Mouse (Mus musculus): ENCODE results near the gene Sfxn5.

Gene Sfxn5

DNA sequence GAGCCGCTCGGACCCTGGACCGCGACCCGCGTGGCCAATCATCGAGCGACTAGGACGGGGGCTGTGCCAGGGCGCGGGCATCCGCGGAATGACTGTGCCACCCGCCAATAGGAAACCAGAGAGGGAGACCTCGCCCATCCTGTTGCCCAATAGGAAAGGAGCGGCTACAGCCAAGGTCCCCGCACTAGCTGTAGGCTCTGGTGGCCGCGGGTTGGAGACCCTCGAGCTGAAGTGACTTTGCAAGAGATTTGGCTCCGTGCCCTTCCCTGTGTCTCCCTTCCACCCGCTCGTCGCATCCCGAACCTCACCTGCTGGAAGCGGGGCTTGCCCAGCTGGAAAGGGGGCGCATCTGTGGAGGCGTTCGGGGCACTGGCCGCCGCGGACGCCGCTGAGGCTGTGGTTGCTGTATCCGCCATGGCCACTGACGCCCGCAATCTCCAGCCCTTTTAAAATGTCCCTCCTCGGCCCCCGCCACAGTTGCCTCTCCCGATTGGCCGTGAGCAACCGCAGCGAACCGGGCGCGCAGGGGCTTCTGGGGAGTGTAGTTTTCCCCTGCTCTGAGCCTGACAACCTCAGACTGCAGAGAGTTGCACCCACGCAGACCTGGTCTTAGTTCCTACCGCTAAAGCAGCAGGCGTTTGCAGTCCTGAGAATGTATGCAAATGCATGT is at the start of gene Sfxn5:
Gene Sfxn5 (minus strand): TSS at position 423 of the 670 bp plus-strand sequence.
- DNase-seq (ENCODE audit: extremely low spot score, low spot score): peak; percentile 96

DNA sequence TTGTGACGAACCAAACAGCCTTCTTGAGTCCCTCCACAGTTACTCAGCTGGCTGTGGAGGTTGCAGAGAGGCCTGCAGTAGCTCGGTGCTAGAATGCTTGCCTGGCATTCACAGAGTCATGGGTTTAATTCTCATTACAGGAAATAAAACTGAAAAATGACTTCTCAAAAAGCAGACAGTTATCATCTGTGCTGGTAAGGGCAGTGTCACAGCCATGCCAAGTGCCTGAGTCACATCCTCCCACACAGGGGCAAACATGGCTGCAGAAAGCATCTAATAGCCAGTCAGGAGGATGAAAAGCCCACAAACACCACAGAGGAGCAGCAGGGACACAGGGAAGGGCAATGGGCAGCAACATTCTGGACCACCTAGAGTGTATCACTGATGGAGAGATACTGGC is 49.6 kb upstream of the Sfxn5 start:
- DNase-seq (ENCODE audit: extremely low spot score, low spot score): no peak

DNA sequence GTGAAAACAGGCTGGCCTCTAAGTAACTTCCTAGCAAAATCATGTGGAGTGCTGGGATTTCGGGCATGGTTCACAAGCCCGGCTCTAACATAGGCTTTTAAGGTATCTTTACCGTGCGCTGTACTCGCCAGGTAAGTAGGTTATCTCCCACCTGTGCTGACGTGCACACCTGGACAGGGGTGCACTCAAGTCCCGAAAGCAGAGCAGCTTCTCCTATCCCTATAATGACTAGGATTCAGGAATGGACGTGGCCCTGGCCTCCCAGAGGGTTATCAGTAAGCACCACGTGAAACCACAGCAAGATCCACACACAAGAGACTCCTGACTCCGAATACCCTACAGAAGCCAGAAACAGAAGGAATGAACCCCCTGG is 48.4 kb upstream of the Sfxn5 start:
- no peak for DNase-seq (ENCODE audit: extremely low spot score, low spot score)

DNA sequence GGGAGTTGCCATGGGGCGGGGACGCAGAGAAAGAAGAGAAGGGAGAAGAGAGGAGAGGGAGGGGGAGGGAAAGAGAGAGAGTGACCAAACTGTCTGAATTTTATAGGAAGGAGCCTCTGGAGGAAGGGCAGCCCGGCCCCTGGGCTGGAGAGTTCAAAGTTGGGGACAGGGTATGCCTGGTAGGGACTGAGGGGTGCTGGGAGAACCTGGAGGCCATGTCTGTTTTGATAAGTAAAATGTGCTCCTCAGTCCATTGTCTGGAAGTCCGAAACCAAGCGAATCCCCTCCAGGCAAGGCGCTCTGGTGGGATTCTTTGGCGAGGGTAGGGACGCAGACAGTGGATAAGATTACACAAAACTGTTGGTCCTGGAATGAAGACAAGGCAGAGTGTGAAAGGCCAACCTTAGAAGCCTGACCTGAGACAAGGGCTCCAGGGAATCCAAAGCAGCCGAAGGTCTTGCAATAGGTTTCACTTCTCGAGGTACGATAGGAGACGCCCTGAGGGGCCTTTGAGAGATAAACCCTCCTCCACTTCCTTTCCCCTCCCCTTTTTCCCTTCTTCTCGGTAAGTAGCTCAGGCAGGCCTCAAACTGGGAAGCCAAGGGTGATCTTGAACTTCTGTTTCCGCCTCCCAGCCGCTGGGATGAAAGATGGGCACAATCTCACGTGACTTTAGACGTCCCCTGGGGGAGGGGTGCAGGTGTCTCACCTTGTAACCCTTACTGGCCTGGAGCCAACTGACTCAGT is 47.9 kb upstream of the Sfxn5 start:
- no peak for DNase-seq (ENCODE audit: extremely low spot score, low spot score)

DNA sequence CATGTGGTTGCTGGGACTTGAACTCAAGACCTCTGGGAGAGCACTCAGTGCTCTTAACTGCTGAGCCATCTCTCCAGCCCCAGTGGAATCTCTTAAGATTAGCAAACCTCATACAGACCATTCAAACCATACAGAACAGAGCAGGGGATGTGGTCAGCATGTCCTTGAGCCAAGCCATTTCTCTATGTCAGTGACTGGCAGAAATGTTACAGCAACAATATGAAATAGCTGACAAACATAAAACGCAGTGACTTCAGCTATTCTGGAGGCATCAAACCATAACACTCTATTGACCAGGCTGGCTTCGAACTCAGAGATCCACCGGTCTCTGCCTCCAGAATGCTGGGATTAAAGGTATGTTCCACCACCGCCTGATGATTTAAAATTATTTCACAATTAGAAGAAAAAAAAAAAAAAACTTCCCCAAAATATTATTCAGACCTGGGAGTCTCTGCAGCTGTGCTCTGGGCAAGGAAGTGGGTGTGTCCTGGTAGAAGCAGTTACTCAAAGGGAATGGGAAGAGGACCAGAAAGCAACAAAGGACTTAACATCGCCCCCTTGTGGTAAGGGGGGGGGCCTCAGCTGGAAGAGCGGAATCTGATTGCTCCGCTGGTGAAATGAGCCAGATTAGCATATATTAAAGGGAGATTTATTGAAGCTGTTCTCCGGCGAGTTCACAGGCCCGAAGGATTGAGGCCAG is 47.1 kb upstream of the Sfxn5 start:
- peak; percentile 84 for DNase-seq (ENCODE audit: extremely low spot score, low spot score)

DNA sequence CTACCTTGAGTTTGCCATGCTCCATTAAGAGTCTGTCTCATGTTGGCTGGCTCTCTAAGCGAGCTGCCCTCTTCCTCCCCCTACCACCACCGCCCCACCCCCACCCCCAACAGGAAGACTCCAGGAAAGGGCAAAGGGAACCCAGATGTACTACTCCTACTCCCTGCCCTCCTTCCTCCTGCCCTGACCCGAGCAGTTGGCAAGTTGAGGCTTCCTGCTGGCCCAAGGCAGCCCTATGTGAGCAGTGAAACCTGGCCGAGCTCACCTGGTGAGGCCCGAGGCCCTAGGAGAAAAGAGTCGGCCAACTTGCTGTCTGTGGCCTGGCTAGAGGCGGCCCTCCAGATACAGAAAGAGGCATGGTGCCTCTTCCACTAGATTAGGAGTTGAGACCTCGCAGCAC is 45.4 kb upstream of the Sfxn5 start:
- no peak for DNase-seq (ENCODE audit: extremely low spot score, low spot score)

DNA sequence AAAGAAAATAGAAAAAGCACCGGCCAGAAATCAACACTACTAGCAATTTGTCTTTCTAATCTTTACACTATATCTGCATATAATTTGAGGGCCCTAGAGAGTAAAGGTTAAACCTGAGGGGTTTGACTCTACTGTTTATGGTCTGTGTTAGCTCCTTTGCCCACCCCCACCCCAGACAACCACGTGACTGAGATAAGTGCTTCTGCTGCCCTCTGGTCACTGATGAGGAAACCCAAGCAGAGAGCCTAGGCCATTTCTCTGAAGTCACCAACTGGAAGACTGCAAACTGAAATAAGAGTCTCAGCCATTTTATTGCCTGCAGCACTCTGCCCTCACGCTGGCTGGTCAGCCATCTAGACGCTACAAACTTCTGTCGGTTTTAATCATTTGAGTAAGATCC is 44.7 kb upstream of the Sfxn5 start:
- DNase-seq (ENCODE audit: extremely low spot score, low spot score): no peak

DNA sequence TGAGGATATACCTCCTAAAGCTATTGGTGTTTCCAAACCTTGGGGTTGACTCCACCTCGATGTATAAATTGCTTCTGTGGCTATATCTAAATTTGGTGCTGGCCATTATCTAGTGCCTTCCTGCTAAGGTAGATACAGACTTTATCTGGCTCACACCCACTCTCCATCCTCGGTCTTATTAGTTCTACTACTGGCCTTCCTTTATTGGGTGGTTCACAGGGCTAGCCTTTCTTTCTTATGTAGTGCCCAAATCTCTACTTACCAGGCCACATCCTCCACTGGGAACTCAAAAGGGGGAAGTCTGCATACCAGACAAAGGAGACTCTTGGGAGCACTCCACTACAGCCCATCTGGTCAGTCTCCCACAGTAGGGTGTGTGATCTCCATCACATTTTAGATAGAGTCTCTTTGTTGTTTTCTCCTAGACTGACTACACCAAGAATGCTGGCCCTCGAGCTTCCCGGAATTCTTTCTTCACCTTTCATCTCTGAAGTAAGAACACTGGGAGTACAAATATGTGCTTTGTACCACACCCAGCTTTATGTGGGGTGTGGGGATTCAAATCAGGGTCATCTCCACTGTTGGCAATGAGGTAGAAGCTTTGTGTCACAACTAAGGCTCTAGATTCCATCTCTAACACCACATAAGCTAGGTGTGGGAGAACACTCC is 44.0 kb upstream of the Sfxn5 start:
- DNase-seq (ENCODE audit: extremely low spot score, low spot score): no peak

DNA sequence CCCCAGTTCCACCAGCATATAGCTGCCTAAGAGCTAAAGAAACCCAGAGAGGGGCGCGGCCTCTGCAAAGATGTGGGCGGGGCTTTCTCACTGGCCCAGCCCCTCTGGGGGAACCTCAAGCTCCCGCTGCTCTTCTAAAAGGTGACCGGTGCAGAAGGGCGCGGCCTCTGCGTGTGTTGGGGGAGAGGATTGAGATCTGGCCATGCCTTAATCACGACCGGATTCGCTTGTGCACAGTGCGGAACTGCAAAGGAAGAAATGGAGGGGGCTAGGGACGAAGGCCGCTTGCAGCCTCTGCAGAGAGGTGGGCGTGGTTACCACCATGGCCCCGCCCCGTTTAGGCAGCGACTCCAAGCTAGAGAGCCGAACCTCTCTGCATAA is 41.5 kb upstream of the Sfxn5 start:
- DNase-seq (ENCODE audit: extremely low spot score, low spot score): peak; percentile 96

DNA sequence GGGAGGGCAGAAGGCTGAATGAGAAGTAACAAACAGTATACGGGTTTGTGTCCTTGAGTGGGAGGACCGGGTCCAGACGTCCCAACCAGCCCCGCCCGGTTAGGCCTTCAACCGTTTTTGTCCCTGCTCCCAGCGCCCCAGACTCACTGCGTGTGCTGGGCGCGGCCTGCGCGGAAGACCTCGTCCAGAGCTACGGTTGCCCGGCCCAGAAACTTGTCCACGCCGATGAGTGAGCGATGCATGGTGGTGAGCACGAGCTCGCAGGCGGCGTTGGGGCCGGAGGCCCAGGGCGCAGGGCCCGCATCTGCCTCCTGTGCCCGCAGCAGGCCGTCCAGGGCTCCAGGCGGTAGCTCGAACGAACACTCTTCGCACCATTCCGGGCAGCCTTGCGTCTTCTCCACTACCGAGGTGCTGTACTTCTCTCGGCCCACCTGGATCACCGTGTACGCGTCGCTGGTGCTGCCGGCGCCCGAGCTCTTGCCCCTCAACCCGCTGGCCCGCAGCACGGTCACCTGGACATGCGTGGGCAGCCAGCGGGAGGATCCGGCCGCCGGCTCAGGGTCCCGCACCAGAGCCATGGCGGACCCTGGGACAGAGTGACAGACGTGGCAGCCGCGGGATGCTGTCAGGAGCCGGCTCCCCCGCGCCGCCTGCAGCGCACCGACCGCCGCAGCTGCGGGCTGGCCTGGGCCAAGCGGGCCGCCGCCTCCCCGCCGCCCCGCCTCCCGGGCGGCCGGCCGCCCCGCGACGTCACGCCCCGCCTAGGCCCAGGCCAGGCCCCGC is 40.9 kb upstream of the Sfxn5 start, which contains the start of gene Rab11fip5:
Gene Rab11fip5 (minus strand): TSS at position 684 of the 783 bp plus-strand sequence.
- no peak for DNase-seq (ENCODE audit: extremely low spot score, low spot score)

DNA sequence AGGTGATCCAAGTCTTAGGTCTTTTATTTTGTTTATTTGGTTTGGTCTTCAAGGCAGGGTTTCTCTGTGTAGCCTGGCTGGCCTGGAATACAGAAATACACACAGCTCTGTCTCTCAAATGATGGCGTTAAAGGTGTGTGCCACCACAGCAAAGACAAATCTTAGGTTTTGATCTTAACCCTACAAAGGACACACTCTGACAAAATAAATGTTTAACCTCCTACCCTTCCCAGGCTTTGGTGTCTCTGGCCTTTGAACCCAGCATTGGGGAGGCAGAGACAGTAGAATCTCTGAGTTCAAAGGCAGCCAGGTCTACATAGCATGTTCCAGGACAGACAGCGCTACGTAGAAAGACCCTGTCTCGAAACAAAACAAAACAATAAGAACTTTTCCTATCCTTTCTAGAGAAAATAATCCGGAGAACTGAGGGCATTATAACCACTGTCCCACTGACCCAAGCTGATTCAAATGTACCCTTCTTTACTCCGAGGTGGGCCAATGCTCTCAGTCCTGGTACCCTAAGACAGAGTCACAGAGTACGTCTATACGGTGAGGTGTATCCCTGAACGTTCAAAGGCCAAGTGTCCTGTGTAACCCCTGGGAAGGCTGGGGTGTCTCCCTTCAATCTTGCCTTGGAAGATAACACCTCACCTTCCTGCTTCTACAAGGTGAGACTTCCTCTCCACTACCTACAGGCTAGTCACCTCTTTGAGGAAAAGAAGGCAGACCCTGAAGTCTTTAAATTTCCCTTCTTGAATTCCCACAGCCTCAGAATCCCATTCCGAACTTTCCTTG is 40.0 kb upstream of the Sfxn5 start:
- no peak for DNase-seq (ENCODE audit: extremely low spot score, low spot score)

DNA sequence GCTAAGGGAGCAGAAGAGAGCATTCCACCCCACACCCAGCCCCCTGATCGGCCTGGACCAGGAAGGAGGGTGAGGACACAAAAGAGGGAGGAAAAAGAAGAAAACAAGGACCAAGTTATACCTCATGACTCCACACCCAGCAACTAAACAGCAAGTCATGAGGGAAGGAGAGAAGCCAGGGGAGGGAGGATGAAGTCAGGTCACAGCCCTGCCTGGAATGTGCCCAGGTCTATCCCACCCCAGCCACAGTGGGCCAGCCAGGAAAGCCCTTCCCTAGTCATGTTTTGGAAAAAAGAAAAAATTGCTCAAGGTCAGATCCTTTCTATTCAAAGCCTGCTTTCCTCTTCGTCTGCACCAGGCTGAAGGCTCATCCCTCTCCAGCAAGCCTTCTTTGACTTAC is 39.3 kb upstream of the Sfxn5 start:
- DNase-seq (ENCODE audit: extremely low spot score, low spot score): no peak

DNA sequence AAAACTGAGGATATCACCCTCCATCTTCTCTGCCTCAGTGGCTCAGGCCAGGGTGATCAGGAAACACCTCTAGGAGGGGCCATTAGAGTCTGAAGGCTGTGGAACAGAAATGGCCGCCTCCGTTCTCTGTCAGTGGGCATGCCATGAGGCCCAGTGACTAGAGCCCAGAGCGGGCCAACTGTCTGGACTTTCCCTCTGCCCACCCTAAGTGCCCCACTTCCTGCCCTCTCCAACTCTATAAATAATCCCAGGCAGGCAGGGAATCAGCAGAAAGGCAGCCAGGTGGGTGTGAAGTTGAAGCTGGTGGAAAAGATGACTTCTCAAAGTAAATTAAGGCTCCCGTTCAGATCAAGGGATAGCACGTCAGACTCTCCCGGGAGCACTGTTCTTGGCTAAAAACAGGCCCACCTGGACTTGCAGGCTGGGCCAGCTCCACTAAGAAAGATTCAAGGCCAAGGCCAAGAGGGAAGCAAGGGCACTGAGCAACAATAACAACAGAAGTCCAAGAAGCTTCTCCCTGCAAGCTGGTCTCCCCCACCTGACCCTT is 38.7 kb upstream of the Sfxn5 start:
- no peak for DNase-seq (ENCODE audit: extremely low spot score, low spot score)

DNA sequence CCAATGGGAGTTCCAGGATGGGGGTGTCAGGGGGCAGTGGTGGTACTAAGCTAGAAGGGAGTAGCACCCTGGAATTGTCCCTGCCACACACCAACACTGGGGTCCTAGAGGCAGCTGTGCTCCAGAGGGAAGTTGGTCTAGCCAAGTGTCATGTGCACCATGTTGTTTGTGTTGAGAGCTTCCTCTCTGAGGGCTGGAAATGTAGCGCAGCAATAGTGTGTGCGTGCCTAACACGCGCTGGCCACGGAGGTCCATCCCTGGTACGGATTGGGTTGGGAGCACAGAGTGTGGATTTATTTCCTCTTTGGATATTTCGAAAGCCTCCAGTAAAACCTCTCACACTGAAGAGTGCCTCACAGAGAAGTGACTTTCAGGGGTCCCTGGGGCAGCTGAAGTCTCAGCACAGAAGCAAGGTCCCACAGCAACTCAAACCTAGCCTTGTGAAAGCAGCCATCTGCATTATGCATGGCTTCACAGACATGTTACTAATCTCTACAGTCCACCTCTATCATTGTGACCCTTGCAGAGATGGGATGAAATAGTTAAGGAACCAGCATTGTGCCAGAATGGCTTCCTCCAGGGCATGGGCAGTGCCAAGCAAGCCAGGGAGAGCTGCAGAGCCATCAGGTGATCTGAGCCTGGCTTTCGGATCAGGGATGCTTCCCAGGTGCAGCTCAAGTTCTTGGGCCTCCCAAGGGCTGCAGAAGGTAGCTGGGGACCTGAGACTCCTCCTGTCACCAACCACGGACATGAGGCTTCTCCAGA is 37.6 kb upstream of the Sfxn5 start:
- no peak for DNase-seq (ENCODE audit: extremely low spot score, low spot score)

DNA sequence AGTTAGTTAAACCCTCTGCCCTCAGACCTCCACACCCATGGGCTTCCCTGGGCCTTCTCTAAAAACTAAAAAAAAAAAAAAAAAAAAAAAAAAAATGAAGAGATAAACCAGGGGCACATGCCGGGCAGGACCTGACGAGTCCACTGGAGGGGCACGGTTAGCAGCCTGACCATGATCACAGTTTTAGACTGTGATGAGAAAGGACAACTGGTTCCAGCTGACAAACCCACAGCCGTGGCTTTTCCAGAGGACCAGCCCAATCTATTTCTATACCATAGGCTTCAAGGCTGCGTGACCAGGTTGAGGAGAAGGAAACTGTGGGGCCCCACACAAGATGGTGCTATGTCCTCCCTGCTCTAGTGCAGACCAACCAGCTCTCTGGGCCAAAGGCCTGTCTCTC is 36.8 kb upstream of the Sfxn5 start:
- DNase-seq (ENCODE audit: extremely low spot score, low spot score): no peak

DNA sequence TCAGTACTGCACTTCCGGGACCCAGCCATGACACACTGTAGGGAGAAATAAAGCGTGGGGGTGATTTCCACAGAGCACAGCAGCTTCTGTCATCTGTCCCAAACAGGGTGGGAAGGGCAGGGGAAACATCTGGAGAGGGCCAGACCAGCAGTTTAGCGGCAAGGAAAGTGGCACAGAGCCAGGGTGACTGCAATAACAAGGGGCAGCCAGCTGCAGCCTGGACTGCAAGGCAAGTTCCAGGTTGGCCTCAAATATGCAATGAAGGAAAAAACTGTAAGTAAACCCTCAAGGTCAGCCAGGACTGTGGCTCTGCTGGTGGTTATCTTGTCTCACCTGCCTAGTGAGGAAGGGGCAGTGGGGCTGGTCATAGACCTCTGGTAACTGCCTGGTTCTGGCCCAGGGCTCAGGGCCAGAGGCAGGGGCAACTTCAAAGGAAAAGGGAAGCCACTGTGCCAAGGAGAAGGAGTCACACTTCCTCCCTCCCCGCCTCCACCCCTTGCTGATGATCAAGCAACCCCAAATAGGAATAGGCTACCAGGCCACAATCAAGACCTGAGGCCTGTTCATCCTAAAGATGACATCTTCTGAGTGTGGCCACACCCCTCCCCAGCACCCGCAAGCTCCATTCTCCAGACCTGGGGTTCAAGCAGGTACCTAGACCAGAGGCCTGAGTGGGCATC is 36.1 kb upstream of the Sfxn5 start:
- DNase-seq (ENCODE audit: extremely low spot score, low spot score): no peak

DNA sequence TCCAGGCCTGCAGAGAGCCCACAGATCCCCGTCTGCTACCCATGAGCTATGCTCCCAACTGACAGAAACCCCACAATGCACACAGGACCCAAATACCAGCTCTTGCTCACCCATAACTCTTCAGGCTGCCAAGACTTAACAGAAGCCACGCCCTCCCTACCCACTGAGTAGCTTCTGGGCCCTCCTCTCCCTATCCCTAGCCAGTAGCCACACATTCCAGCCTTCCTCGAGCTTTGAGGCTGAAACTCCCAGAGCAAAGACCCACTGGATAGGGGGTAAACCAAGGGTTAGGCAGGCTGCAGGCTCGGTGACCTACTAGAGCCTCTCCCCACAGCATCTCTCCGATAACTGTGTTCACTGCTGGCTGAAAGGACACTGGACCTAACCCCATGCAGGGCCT is 35.5 kb upstream of the Sfxn5 start:
- DNase-seq (ENCODE audit: extremely low spot score, low spot score): no peak

DNA sequence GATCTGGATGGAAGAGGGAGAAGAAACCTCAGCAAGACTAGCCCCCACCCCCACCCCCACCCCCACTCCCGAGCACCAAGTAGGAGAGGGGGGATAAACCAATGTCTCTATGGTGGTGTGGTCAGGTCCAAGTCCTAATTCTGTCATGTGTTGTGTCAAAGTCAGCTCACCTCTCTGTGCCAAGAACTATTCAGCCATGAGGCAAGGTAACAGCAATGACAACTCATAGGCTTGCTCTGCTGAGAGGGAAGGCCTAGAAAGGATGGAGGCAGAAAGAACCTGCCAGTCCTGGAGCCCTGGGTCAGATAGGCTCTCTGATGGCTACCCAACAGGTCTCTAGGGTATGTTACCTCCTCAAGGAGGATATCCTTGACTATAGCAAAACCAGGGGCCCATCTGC is 34.9 kb upstream of the Sfxn5 start:
- no peak for DNase-seq (ENCODE audit: extremely low spot score, low spot score)

DNA sequence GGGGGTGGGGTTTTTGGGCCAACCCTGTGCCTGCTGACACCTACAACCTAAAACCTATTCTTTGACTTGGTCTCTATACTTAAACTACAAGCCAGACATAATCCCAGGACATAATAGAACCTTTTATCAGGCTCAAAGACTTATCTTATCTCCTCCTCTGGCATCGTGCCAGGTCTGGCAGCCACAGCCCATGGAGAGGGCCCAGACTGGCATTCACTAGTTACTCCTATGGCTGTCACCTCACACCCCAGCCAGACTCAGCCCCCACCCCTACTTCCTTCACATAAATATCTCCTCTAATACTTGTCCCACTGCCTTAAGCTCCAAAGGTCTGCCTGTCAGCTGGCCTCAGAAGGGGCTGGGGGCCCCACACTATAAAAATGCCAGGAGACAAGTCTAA is 33.2 kb upstream of the Sfxn5 start:
- DNase-seq (ENCODE audit: extremely low spot score, low spot score): no peak
